Mouse (Mus musculus) cerebellum, postnatal 4 days (tissue): ENCODE results near the gene Rnf224.
A peak's percentile ranks its signal among the peaks of the same experiment; 100 is the strongest.
"Not testable (repeated sequence)": the region's sequence is repeated elsewhere in the genome, so short reads cannot be mapped to it uniquely, and the experiment has no call there.

Source experiments
- DNase-seq, 2 experiments: peaks; one replicate each; pipeline ENCODE4 v3.0.0; 2022; ENCODE audit warnings: low spot score in 2 of 2, mixed read lengths in 1 of 2

The Rnf224 gene

GRCm38 (mm10) chr2:25236614-25237013, at the start of gene Rnf224:
Rnf224 (minus strand) TSS chr2:25236787.
- no peak for DNase-seq

DNA sequence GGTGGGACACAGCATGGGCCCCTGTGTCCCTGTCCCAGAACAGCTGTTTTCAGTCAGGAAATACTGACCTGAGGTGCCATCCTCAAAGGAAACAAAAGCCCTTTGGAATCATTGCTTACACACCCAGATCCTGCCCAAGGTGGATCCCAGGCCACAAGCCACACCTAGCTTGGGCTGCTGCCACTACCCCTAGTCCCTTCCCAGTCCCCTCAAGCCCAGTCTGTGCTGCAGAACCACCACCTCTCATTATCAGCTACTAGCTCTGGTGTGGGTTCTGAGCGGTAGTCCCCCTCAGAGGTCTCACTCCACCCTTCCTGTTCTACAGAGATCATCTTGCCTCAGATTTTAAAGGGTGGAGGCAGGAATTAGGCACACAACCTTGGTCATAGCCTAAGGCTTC, 49.7 kb upstream of the Rnf224 start:
- no peak for DNase-seq

- no peak for DNase-seq
These were observed 49.0 kb upstream of the Rnf224 start for GRCm38 (mm10) chr2:25285551-25285950.

- DNase-seq = peak; percentile 78 to 86
These were observed 42.6 kb upstream of the Rnf224 start for GRCm38 (mm10) chr2:25278928-25279882.

- no peak for DNase-seq
These were observed 36.4 kb upstream of the Rnf224 start for GRCm38 (mm10) chr2:25273010-25273409.

- DNase-seq = no peak
These were observed 35.9 kb upstream of the Rnf224 start for GRCm38 (mm10) chr2:25272515-25272914.

- peak; percentile 97 to 99 for DNase-seq
These were observed 35.4 kb upstream of the Rnf224 start, which contains the start of the genes Ssna1 and Anapc2 for GRCm38 (mm10) chr2:25271827-25272511. Ssna1 (minus strand) TSS chr2:25272438. Anapc2 (plus strand) TSS chr2:25272478.

- no peak for DNase-seq
These were observed 31.2 kb upstream of the Rnf224 start for GRCm38 (mm10) chr2:25267746-25268309.

DNA sequence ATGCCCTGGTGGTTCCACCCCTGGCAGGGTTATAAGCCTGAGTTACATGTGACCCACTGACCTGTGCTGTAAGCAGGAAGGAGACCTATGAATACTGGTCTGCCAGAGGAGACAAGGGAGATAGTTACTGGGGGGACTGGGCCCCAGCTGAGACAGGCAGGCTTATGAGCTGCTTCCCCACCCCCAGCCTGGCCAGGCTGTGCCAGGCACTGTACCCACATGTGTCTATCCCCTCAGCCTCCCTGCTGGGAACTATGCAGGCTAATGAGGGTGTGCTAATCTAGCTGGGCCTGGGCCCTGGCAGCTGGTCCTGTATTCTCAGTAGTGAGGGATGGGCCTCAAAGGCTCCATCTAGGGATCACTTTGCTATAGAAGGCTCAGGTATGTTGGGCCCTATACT, 30.7 kb upstream of the Rnf224 start:
- no peak for DNase-seq

DNA sequence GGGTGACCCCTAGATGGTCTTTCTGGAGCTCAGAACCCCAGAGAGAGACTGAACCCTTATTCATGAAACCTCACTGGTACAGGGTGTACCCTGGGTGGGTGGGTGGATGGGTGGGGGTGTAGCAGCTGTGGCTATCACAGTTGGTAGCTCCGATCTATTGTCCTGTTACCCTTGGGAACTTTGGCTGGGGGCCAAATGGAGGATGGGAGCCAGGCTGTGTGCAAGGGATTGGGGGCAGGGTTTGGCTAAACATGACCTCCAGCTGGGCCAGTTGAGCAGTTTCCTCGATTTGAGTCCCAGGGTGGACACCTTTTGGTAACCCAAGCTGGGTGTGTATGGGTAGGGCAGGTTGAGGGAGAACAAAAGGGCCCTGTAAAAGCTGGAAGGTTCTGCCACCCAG, 30.1 kb upstream of the Rnf224 start:
- DNase-seq = peak in 1 of 2 experiments; percentile 68

- peak in 1 of 2 experiments; percentile 83 for DNase-seq
These were observed 29.5 kb upstream of the Rnf224 start for GRCm38 (mm10) chr2:25265897-25266656.

- no peak for DNase-seq
These were observed 28.3 kb upstream of the Rnf224 start for GRCm38 (mm10) chr2:25264851-25265250.

GRCm38 (mm10) chr2:25264286-25264660, 27.7 kb upstream of the Rnf224 start:
- DNase-seq = no peak

GRCm38 (mm10) chr2:25263623-25264285, 27.2 kb upstream of the Rnf224 start:
- DNase-seq = no peak

- peak in 1 of 2 experiments; percentile 80 for DNase-seq
These were observed 26.4 kb upstream of the Rnf224 start for GRCm38 (mm10) chr2:25262795-25263622.

DNA sequence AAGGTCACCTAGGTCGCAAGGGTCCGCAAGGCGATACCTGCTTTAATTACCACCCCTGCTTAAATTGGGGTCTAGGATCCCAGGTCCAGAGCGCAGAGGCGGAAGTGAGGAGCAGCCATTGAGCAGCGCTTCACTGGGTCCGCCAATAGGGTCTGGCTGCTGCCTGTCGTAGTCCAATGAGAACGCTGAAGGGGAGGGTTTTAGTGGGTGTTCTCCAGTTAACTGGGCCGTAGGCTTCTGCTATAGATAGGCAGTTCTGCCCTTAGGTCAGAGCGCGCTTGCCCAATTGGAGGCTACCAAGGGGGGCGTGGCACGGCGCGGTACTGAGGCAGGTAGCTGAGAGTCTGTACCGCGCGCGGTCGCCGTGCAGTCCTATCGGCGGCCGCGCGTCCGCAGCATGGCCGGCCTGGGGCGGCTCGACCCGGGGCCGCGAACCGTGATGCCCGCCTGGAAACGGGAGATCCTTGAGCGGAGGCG, 25.7 kb upstream of the Rnf224 start, which contains the start of gene Tprn:
Tprn (plus strand) TSS at position 328 of the 477 bp plus-strand sequence.
- peak; percentile 79 to 92 for DNase-seq

DNA sequence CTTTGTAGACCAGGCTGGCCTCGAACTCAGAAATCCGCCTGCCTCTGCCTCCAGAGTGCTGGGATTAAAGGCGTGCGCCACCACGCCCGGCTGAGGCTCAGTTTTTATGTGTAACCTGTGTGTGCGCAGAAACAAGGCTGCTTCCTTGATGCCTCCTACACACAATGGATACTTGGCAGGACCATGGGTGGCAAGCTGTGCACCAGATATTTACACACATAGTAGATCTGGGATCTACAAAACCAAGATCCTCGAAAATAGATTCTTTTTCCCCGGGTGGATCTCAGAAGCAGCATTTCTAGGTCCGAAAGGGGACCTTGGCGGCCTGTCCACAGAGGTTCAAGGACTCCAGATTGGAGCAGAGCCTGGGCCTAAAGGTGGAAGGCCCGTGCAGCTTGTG, 25.3 kb upstream of the Rnf224 start:
- DNase-seq = no peak

- no peak for DNase-seq
These were observed 22.3 kb upstream of the Rnf224 start for GRCm38 (mm10) chr2:25258887-25259286.

- DNase-seq = not testable (repeated sequence)
These were observed 20.7 kb upstream of the Rnf224 start for GRCm38 (mm10) chr2:25257250-25257649.
